Mouse (Mus musculus): ENCODE results near the gene Fam76a. TPM values are rescaled to one million over a fixed set of nuclear protein-coding genes. Genes with fewer than 3 reads are reported as not detected.

The Fam76a gene
- polyA plus RNA-seq, 1 experiment, result 15.0 TPM

- H3K27me3 ChIP-seq (ENCODE audit: control insufficient read depth, insufficient read depth, low read length), result no peaks in the 10 kb centered on the region
- H3K36me3 ChIP-seq (ENCODE audit: control insufficient read depth, insufficient read depth, low read length), result peaks cover 18% of the 10 kb centered on the region
- H3K4me3 ChIP-seq (ENCODE audit: control insufficient read depth, insufficient read depth, low read length), result no peak overlapping the region
- DNase-seq, result no peak
- H3K4me1 ChIP-seq (replicated peaks; ENCODE audit: control insufficient read depth, insufficient read depth, low read length), result no peaks in the 10 kb centered on the region
- TF ChIP-seq CTCF (IDR thresholded peaks at IDR 0.05; ENCODE audit: borderline replicate concordance, control insufficient read depth, extremely low read depth, insufficient read depth, low read length, poor library complexity), result no peak
- TF ChIP-seq POLR2A (IDR thresholded peaks at IDR 0.05; ENCODE audit: control insufficient read depth, extremely low read depth, insufficient read depth, low read length, poor library complexity), result no peak
- H3K27ac ChIP-seq (ENCODE audit: control insufficient read depth, insufficient read depth, low read length), result no peak overlapping the region
- 99% methylated on average over 7 of the region's 7 CpGs for WGBS
Measured at GRCm38 (mm10) chr4:132874363-132875097, 47.8 kb downstream of the Fam76a start.

- Histone ChIP-seq H3K4me1 (replicated peaks; ENCODE audit: control insufficient read depth, insufficient read depth, low read length) (no peaks in the 10 kb centered on the region), H3K36me3 (ENCODE audit: control insufficient read depth, insufficient read depth, low read length) (peaks cover 24% of the 10 kb centered on the region), H3K27ac (ENCODE audit: control insufficient read depth, insufficient read depth, low read length) (no peak overlapping the region), H3K27me3 (ENCODE audit: control insufficient read depth, insufficient read depth, low read length) (no peaks in the 10 kb centered on the region), H3K4me3 (ENCODE audit: control insufficient read depth, insufficient read depth, low read length) (no peak overlapping the region)
- DNase-seq, result no peak
- WGBS, result 91% methylated on average over 11 of the region's 11 CpGs
- no peak for TF ChIP-seq CTCF (IDR thresholded peaks at IDR 0.05; ENCODE audit: borderline replicate concordance, control insufficient read depth, extremely low read depth, insufficient read depth, low read length, poor library complexity)
- TF ChIP-seq POLR2A (IDR thresholded peaks at IDR 0.05; ENCODE audit: control insufficient read depth, extremely low read depth, insufficient read depth, low read length, poor library complexity), result no peak
Measured at GRCm38 (mm10) chr4:132873481-132874362, 48.6 kb downstream of the Fam76a start.

GRCm38 (mm10) chr4:132871116-132871515, 51.2 kb downstream of the Fam76a start:
- TF ChIP-seq POLR2A (IDR thresholded peaks at IDR 0.05; ENCODE audit: control insufficient read depth, extremely low read depth, insufficient read depth, low read length, poor library complexity) (no peak), CTCF (IDR thresholded peaks at IDR 0.05; ENCODE audit: borderline replicate concordance, control insufficient read depth, extremely low read depth, insufficient read depth, low read length, poor library complexity) (no peak)
- WGBS, result 98% methylated on average over 3 of the region's 3 CpGs

GRCm38 (mm10) chr4:132864856-132865255, 57.5 kb downstream of the Fam76a start:
- TF ChIP-seq POLR2A (IDR thresholded peaks at IDR 0.05; ENCODE audit: control insufficient read depth, extremely low read depth, insufficient read depth, low read length, poor library complexity), result no peak
- no peak for DNase-seq
- H3K4me1 ChIP-seq (replicated peaks; ENCODE audit: control insufficient read depth, insufficient read depth, low read length), result no peaks in the 10 kb centered on the region
- 98% methylated on average over 2 of the region's 2 CpGs for WGBS
- H3K36me3 ChIP-seq (ENCODE audit: control insufficient read depth, insufficient read depth, low read length), result peaks cover 58% of the 10 kb centered on the region
- no peaks in the 10 kb centered on the region for H3K27me3 ChIP-seq (ENCODE audit: control insufficient read depth, insufficient read depth, low read length)
- H3K4me3 ChIP-seq (ENCODE audit: control insufficient read depth, insufficient read depth, low read length), result no peak overlapping the region
- no peak overlapping the region for H3K27ac ChIP-seq (ENCODE audit: control insufficient read depth, insufficient read depth, low read length)

More at GRCm38 (mm10) chr4:132871116-132871515, 51.2 kb downstream of the Fam76a start:
- Histone ChIP-seq H3K4me3 (ENCODE audit: control insufficient read depth, insufficient read depth, low read length) (no peak overlapping the region), H3K4me1 (replicated peaks; ENCODE audit: control insufficient read depth, insufficient read depth, low read length) (no peaks in the 10 kb centered on the region), H3K27me3 (ENCODE audit: control insufficient read depth, insufficient read depth, low read length) (no peaks in the 10 kb centered on the region), H3K27ac (ENCODE audit: control insufficient read depth, insufficient read depth, low read length) (no peak overlapping the region), H3K36me3 (ENCODE audit: control insufficient read depth, insufficient read depth, low read length) (peaks cover 49% of the 10 kb centered on the region)
- no peak for DNase-seq

GRCm38 (mm10) chr4:132863012-132863411, 59.3 kb downstream of the Fam76a start:
- TF ChIP-seq CTCF (IDR thresholded peaks at IDR 0.05; ENCODE audit: borderline replicate concordance, control insufficient read depth, extremely low read depth, insufficient read depth, low read length, poor library complexity) (no peak), POLR2A (IDR thresholded peaks at IDR 0.05; ENCODE audit: control insufficient read depth, extremely low read depth, insufficient read depth, low read length, poor library complexity) (no peak)
- 96% methylated on average over 13 of the region's 13 CpGs for WGBS
- no peak overlapping the region for H3K4me3 ChIP-seq (ENCODE audit: control insufficient read depth, insufficient read depth, low read length)
- H3K27me3 ChIP-seq (ENCODE audit: control insufficient read depth, insufficient read depth, low read length), result no peaks in the 10 kb centered on the region
- no peak overlapping the region for H3K27ac ChIP-seq (ENCODE audit: control insufficient read depth, insufficient read depth, low read length)
- peaks cover 51% of the 10 kb centered on the region for H3K36me3 ChIP-seq (ENCODE audit: control insufficient read depth, insufficient read depth, low read length)
- no peaks in the 10 kb centered on the region for H3K4me1 ChIP-seq (replicated peaks; ENCODE audit: control insufficient read depth, insufficient read depth, low read length)
- DNase-seq, result no peak

- H3K36me3 ChIP-seq (ENCODE audit: control insufficient read depth, insufficient read depth, low read length), result peaks cover 49% of the 10 kb centered on the region
- H3K4me3 ChIP-seq (ENCODE audit: control insufficient read depth, insufficient read depth, low read length), result no peak overlapping the region
- WGBS, result 97% methylated on average over 1 of the region's 1 CpGs
- no peaks in the 10 kb centered on the region for H3K27me3 ChIP-seq (ENCODE audit: control insufficient read depth, insufficient read depth, low read length)
- H3K27ac ChIP-seq (ENCODE audit: control insufficient read depth, insufficient read depth, low read length), result no peak overlapping the region
- DNase-seq, result no peak
- no peaks in the 10 kb centered on the region for H3K4me1 ChIP-seq (replicated peaks; ENCODE audit: control insufficient read depth, insufficient read depth, low read length)
- TF ChIP-seq POLR2A (IDR thresholded peaks at IDR 0.05; ENCODE audit: control insufficient read depth, extremely low read depth, insufficient read depth, low read length, poor library complexity), result no peak
- TF ChIP-seq CTCF (IDR thresholded peaks at IDR 0.05; ENCODE audit: borderline replicate concordance, control insufficient read depth, extremely low read depth, insufficient read depth, low read length, poor library complexity), result no peak
Measured at GRCm38 (mm10) chr4:132860880-132861279, 61.5 kb downstream of the Fam76a start.

Other genes starting within 250 kb of the Fam76a start
- 4.4 and 7.5 TPM in 2 replicates for gene Xkr8, start 190.0 kb downstream of the Fam76a start, polyA plus RNA-seq (2012; rRNA removed)
- gene Smpdl3b, start 165.3 kb downstream of the Fam76a start, polyA plus RNA-seq (2012; rRNA removed), result 1.5 and 2.3 TPM in 2 replicates
- gene Rpa2, start 154.2 kb downstream of the Fam76a start, polyA plus RNA-seq (2012; rRNA removed), result 52.5 and 61.4 TPM in 2 replicates
- 9.9 and 11.4 TPM in 2 replicates for gene Themis2, start 126.2 kb downstream of the Fam76a start, polyA plus RNA-seq (2012; rRNA removed)
- gene Ppp1r8, start 79.4 kb downstream of the Fam76a start, polyA plus RNA-seq (2012; rRNA removed), result 65.9 and 74.4 TPM in 2 replicates
- 14.0 and 16.1 TPM in 2 replicates for gene Stx12, start 38.0 kb downstream of the Fam76a start, polyA plus RNA-seq (2012; rRNA removed)
- 15.3 and 15.8 TPM in 2 replicates for gene Fgr, start 51.5 kb upstream of the Fam76a start, polyA plus RNA-seq (2012; rRNA removed)
- gene Ahdc1, start 88.7 kb upstream of the Fam76a start, polyA plus RNA-seq (2012; rRNA removed), result 59.8 and 78.9 TPM in 2 replicates
- gene Wasf2, start 207.9 kb upstream of the Fam76a start, polyA plus RNA-seq (2012; rRNA removed), result 163 and 186 TPM in 2 replicates